Mouse (Mus musculus): ENCODE results near the gene Hdac10. TPM values are rescaled to one million over a fixed set of nuclear protein-coding genes. Genes with fewer than 3 reads are reported as not detected.

Hdac10 gene
- polyA plus RNA-seq (2012; rRNA removed) = 39.8 and 46.9 TPM in 2 replicates

DNA sequence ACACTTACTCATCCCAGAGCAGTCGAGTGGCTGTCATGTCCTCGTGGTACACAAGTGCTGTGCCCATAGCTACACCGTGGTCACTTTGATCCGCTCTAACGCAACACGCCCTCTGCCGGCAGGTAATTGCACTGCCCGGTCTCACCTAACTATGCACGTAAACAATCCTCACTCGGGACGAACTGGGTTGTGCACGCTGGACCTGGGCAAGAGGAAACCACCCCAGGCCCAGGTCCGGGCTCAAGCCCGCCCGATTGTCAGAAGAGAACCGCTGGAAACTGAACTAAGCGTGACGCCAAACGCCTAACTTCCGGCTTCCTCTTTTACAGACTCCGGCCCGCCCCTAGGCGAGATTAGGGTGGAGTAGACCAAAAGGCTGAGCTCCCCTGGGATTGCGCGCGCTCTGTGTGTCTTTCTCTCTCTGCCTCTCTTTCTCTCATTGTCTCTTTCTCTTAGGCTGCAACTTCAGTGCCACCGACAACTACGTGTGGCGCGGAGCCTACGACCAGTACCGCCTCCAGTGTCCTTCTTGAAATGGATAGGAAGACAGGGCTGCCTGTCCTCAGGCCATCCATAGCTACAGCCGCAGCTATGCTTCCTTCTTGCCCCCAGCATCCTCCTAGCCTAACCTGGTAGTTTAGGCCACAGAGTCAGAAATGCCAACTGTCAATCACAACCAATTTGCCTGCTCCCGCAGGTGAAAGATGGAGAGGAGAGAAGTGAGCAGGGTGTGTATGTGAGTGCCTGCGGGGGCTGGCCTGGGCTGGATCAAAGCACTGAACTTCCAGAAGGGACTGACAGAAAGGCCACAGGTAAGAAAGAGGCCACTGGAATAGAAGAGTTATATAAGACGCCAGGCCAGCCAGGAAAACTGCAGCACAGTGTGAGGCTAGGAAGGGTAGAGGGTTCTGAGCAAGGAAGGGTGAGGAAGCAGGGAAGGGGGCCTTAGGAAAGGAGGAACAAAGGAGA, at the start of gene Hdac10:
Gene Hdac10, minus strand, starts transcription at position 319 of the 969 bp plus-strand sequence.
- TF ChIP-seq CTCF (IDR thresholded peaks at IDR 0.05; ENCODE audit: insufficient read depth, low read length) = peak; percentile 93
- TF ChIP-seq POLR2A (IDR thresholded peaks at IDR 0.05; ENCODE audit: borderline replicate concordance, extremely low read depth, low read depth, low read length) = peak; percentile 66; the same call in 1 of the 2 replicates
- Histone ChIP-seq H3K4me3 (replicated peaks; ENCODE audit: extremely low read depth, low read depth, low read length) (peak within 1 kb of the TSS; percentile 94), H3K4me1 (ENCODE audit: control insufficient read depth, insufficient read depth, low read length) (peaks cover 12% of the 10 kb centered on the region)
- DNase-seq = peak; percentile 91
- 3% methylated on average over 36 of the region's 36 CpGs for WGBS

DNA sequence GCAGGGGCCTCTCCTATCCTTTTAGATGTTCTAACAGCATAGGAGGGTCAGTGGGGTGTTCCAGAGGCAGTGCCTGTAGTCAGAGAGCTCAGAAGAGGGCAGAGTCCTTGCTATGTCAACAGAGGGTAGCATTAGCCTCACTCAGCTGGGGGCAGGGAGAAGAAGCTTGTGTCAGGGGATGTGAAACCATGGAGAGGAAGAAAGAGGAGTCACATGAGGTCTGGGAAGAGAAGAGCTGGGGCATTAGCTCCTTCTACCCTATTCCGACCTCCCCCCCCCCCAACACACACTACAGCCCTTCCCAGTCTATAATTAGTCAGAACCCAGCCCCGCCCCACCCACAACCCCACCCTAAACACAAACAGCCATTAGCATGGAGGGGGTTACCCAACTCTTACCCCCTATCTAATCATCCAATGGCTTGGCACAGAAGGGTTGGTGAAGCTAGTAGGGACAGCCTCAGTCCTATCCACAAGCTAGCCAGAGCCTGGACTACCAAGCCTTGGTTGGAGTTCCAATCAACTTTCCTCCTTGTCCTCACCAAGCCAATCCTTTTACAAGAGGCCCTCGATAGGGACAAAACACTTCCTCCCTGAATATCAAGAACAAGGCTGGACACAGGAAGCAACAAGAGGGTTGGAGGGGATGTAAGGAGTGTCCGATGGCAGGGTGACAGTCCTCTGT, 49.2 kb upstream of the Hdac10 start:
- WGBS = 32% methylated on average over 4 of the region's 4 CpGs
- peaks cover 29% of the 10 kb centered on the region for H3K4me1 ChIP-seq (ENCODE audit: control insufficient read depth, insufficient read depth, low read length)
- no peak for DNase-seq
- no peak overlapping the region for H3K4me3 ChIP-seq (replicated peaks; ENCODE audit: extremely low read depth, low read depth, low read length)
- no peak for TF ChIP-seq CTCF (IDR thresholded peaks at IDR 0.05; ENCODE audit: insufficient read depth, low read length)
- no peak for TF ChIP-seq POLR2A (IDR thresholded peaks at IDR 0.05; ENCODE audit: borderline replicate concordance, extremely low read depth, low read depth, low read length)

DNA sequence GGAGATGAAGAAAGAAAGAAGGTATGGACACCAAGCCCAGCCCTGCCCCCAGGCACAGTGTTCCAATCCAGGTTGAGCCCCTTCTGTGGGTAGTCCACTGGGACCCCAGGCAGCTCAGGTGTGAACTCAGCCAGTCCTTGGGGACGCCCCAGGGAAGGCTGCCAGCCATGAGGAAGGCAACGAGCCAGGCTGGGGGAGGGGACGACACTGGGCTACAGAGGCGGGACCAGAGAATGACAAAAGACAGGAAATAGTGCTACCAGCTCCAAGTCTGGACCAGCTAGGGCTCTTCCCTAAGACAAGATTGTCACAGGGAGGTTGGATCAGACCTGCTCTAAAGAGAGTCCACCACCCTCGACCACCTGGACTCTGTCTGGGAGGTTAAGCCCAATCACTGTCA, 48.6 kb upstream of the Hdac10 start:
- Histone ChIP-seq H3K4me1 (ENCODE audit: control insufficient read depth, insufficient read depth, low read length) (peaks cover 28% of the 10 kb centered on the region), H3K4me3 (replicated peaks; ENCODE audit: extremely low read depth, low read depth, low read length) (no peak overlapping the region)
- DNase-seq = peak; percentile 96
- 3% methylated on average over 5 of the region's 5 CpGs for WGBS
- no peak for TF ChIP-seq POLR2A (IDR thresholded peaks at IDR 0.05; ENCODE audit: borderline replicate concordance, extremely low read depth, low read depth, low read length)
- TF ChIP-seq CTCF (IDR thresholded peaks at IDR 0.05; ENCODE audit: insufficient read depth, low read length) = no peak

DNA sequence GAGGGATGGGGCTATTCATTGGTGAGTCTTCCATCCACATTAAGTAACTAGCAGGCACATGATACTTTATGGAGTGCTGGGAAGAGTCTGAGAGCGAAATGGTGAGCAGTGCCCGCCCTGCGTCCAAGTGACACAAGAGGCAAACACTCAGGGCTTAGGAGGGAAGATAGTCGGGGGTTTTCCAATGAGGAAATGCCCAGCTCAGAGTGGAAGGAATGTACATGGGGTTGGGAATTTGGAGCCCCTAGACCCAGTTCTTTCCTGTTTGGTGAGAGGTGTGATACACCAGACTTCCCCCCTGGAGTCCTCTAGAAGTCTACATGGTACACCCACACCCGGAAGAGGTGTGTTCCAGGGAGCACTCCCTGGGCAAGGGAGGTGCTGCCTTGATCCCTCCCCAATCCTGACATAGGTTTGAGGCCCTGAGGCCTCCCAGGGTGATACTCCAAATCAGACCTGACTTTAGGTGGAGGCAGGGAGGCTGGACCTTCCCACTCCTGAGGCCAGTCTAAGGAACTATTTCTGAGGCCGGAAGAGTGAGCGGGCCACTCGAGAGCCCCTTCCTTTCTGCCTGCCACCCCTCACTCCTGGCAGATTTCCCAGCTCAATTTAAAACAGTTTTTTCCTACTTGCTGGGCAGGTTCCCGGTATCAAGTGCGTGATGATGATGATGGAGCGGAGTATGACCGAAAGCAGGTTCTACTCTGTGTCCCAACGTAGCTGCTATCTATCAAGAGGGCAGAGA, 47.1 kb upstream of the Hdac10 start:
- 39% methylated on average over 13 of the region's 13 CpGs for WGBS
- no peak for TF ChIP-seq CTCF (IDR thresholded peaks at IDR 0.05; ENCODE audit: insufficient read depth, low read length)
- no peak for TF ChIP-seq POLR2A (IDR thresholded peaks at IDR 0.05; ENCODE audit: borderline replicate concordance, extremely low read depth, low read depth, low read length)
- no peak for DNase-seq
- Histone ChIP-seq H3K4me1 (ENCODE audit: control insufficient read depth, insufficient read depth, low read length) (peaks cover 30% of the 10 kb centered on the region), H3K4me3 (replicated peaks; ENCODE audit: extremely low read depth, low read depth, low read length) (no peak overlapping the region)

DNA sequence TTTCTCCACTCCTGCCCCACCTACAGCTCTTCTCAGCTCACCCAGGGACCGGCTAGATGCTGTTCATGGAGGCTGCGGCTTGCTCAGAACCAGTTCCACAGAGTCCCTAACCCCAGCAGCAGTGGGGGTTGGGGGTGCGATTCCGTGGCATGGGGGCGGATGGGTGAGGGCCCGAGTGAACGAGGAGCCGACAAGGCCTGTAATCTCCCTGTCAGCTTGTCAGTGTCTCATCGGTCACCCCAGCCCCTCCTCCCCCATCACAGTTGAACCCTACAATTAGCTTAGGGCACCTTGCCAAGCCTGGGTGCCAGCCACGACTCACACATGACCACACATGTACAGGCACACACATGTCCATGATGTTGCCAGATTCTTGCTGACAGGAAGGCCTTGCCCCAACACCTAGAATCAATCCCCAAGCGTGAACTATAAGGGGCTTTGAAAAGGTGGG, 46.4 kb upstream of the Hdac10 start:
- TF ChIP-seq POLR2A (IDR thresholded peaks at IDR 0.05; ENCODE audit: borderline replicate concordance, extremely low read depth, low read depth, low read length) = no peak
- Histone ChIP-seq H3K4me3 (replicated peaks; ENCODE audit: extremely low read depth, low read depth, low read length) (no peak overlapping the region), H3K4me1 (ENCODE audit: control insufficient read depth, insufficient read depth, low read length) (peaks cover 36% of the 10 kb centered on the region)
- WGBS = 51% methylated on average over 11 of the region's 11 CpGs
- no peak for DNase-seq

DNA sequence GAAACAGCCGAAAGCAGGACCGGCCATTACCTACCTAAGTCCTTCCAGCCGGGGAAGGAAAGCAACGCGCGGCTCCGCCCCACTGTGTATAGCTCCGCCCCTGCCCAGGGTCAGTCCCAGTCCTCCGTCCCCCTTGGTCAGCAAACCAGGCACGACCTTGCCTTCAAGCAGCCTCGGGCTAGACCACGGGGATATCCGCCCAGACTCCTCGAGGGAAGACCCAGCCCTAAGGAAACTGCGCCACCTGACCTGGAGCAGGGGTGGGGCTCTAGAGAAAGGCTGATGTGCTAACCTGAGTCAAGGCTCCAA, 45.4 kb upstream of the Hdac10 start:
- Histone ChIP-seq H3K4me1 (ENCODE audit: control insufficient read depth, insufficient read depth, low read length) (peaks cover 45% of the 10 kb centered on the region), H3K4me3 (replicated peaks; ENCODE audit: extremely low read depth, low read depth, low read length) (peak overlapping the region; percentile 70)
- TF ChIP-seq POLR2A (IDR thresholded peaks at IDR 0.05; ENCODE audit: borderline replicate concordance, extremely low read depth, low read depth, low read length) = peak; percentile 65; the same call in 1 of the 2 replicates
- TF ChIP-seq CTCF (IDR thresholded peaks at IDR 0.05; ENCODE audit: insufficient read depth, low read length) = no peak
- 5% methylated on average over 15 of the region's 15 CpGs for WGBS
- peak; percentile 78 for DNase-seq

DNA sequence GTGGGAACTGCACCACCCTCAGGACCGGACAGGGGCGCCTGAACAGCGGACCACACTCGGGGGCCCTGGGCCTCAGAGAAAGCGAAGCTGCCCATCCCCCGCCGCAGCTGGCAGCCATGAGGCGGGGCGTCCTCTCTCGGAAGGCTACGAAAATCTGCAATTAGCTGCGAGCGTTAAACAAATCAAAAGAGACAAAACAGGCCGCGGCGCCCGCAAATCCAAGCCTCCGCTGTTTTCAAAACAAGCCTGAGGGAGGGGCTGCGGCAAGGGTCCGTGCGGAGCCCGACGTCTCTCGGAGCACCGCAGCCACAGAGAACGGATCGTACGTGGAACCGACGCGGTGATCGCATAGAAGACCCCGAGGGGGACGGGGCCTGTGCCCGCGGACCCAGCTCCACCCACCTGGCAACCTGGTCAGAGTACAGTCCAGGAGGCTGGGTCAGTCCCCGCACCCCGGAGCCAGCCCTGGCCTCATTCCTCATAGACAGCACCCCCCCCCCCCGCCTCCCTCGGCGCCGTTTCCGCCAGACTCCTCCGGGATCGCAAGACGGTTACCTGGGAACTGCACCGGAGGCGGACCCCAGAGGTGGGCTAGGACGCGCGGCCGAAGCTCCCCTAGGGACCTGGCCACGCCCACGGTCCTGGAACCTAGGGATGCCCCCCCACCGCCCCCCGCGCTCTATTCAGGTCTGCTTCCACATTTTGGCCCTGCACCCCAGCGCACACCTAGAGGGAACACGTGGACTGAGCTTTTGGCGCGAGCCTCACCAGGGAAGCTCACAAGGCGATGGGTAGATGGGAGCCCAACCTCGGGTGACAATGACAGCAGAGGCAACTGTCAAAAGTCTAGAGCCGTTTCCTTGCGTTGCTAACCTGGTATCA, 44.8 kb upstream of the Hdac10 start:
- no peak for TF ChIP-seq CTCF (IDR thresholded peaks at IDR 0.05; ENCODE audit: insufficient read depth, low read length)
- no peak for TF ChIP-seq POLR2A (IDR thresholded peaks at IDR 0.05; ENCODE audit: borderline replicate concordance, extremely low read depth, low read depth, low read length)
- peak overlapping the region; percentile 70 for H3K4me3 ChIP-seq (replicated peaks; ENCODE audit: extremely low read depth, low read depth, low read length)
- H3K4me1 ChIP-seq (ENCODE audit: control insufficient read depth, insufficient read depth, low read length) = peaks cover 40% of the 10 kb centered on the region
- peak; percentile 62 for DNase-seq
- WGBS = under 1% methylated on average over 65 of the region's 65 CpGs

DNA sequence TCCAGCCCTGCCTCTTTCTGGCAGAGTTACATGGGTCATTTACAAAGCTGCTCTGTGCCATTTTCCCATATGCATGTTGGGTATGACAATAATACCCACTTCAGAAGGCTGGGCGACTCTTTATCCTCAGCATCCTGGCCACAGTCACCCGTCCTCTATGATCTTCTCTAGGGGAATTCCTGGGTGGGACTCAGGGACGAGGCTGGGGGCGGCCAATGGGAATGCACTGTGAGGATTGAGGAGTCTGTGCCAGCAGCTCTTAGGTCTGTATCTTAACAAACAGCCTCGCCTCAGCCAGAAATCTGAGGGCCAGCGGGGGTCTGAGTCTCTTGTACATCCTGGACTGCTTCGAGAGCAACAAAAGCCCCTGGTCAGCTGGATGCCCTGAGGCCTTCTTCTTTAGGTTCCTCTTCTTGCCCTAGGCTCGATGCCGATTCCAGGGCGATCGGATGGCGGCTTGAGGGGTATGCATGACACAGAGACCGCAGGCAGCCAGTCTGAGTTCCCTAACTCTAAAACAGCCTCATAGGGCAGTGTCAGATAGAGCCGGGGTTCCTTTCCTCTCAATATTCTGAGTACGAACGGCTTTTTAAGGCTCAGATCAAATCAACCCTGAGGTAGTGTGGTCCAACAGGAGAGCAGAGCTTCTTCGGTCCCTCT, 43.9 kb upstream of the Hdac10 start:
- no peak for TF ChIP-seq CTCF (IDR thresholded peaks at IDR 0.05; ENCODE audit: insufficient read depth, low read length)
- TF ChIP-seq POLR2A (IDR thresholded peaks at IDR 0.05; ENCODE audit: borderline replicate concordance, extremely low read depth, low read depth, low read length) = no peak
- WGBS = 36% methylated on average over 17 of the region's 17 CpGs
- no peak for DNase-seq
- Histone ChIP-seq H3K4me1 (ENCODE audit: control insufficient read depth, insufficient read depth, low read length) (peaks cover 33% of the 10 kb centered on the region), H3K4me3 (replicated peaks; ENCODE audit: extremely low read depth, low read depth, low read length) (peak overlapping the region; percentile 70)
